Mouse (Mus musculus): ENCODE results near the gene Lmbrd1. TPM values are rescaled to one million over a fixed set of nuclear protein-coding genes. Genes with fewer than 3 reads are reported as not detected.
"Not testable (repeated sequence)": the region's sequence is repeated elsewhere in the genome, so short reads cannot be mapped to it uniquely, and the experiment has no call there.

Lmbrd1 gene
- total RNA-seq, 1 experiment, result 21.8 TPM

GRCm38 (mm10) chr1:24773642-24774041 is 95.2 kb downstream of the Lmbrd1 start:
- H3K4me1 ChIP-seq (ENCODE audit: control insufficient read depth in 2 of 2, insufficient read depth in 2 of 2, low read length in 2 of 2, poor library complexity in 1 of 2), result no peaks in the 10 kb centered on the region
- H3K9me3 ChIP-seq (ENCODE audit: control insufficient read depth, insufficient read depth, low read depth, low read length), result no peaks in the 10 kb centered on the region
- H3K27ac ChIP-seq (ENCODE audit: insufficient read depth, low read depth, low read length, poor library complexity, severe bottlenecking), result no peak overlapping the region
- no peak overlapping the region for H3K9ac ChIP-seq (ENCODE audit: insufficient read depth, low read depth, low read length, poor library complexity, severe bottlenecking)
- TF ChIP-seq MAFK (IDR thresholded peaks at IDR 0.05; ENCODE audit: insufficient read depth, low read depth, low read length) (no peak), ZC3H11A (IDR thresholded peaks at IDR 0.05; ENCODE audit: borderline replicate concordance, low read depth, low read length) (no peak), ZNF384 (IDR thresholded peaks at IDR 0.05; ENCODE audit: low read depth, low read length) (no peak), HCFC1 (IDR thresholded peaks at IDR 0.05; ENCODE audit: borderline replicate concordance, insufficient read depth, low read length) (no peak), CHD2 (IDR thresholded peaks at IDR 0.05; ENCODE audit: low read depth, low read length) (no peak)
- DNase-seq (ENCODE audit: low read depth, low spot score), result no peak
- no peak overlapping the region for H3K4me3 ChIP-seq (ENCODE audit: insufficient read depth in 1 of 2, low read depth in 1 of 2, low read length in 2 of 2, poor library complexity in 1 of 2, severe bottlenecking in 1 of 2)
- H3K36me3 ChIP-seq (ENCODE audit: control insufficient read depth, insufficient read depth, low read length, poor library complexity, severe bottlenecking), result no peaks in the 10 kb centered on the region
- in situ Hi-C loops (cut with MboI; ENCODE audit: low sequenced_read_pairs in 2 of 2, unreplicated experiment in 2 of 2), result no loop called here

GRCm38 (mm10) chr1:24776576-24776975 is 98.1 kb downstream of the Lmbrd1 start:
- DNase-seq (ENCODE audit: low read depth, low spot score), result no peak
- H3K4me1 ChIP-seq (ENCODE audit: control insufficient read depth in 2 of 2, insufficient read depth in 2 of 2, low read length in 2 of 2, poor library complexity in 1 of 2), result no peaks in the 10 kb centered on the region
- no peak overlapping the region for H3K9ac ChIP-seq (ENCODE audit: insufficient read depth, low read depth, low read length, poor library complexity, severe bottlenecking)
- H3K9me3 ChIP-seq (ENCODE audit: control insufficient read depth, insufficient read depth, low read depth, low read length), result no peaks in the 10 kb centered on the region
- H3K4me3 ChIP-seq (ENCODE audit: insufficient read depth in 1 of 2, low read depth in 1 of 2, low read length in 2 of 2, poor library complexity in 1 of 2, severe bottlenecking in 1 of 2), result no peak overlapping the region
- in situ Hi-C loops (cut with MboI; ENCODE audit: low sequenced_read_pairs in 2 of 2, unreplicated experiment in 2 of 2), result no loop called here
- H3K36me3 ChIP-seq (ENCODE audit: control insufficient read depth, insufficient read depth, low read length, poor library complexity, severe bottlenecking), result no peaks in the 10 kb centered on the region
- H3K27ac ChIP-seq (ENCODE audit: insufficient read depth, low read depth, low read length, poor library complexity, severe bottlenecking), result no peak overlapping the region
- TF ChIP-seq MAFK (IDR thresholded peaks at IDR 0.05; ENCODE audit: insufficient read depth, low read depth, low read length) (no peak), ZC3H11A (IDR thresholded peaks at IDR 0.05; ENCODE audit: borderline replicate concordance, low read depth, low read length) (no peak), ZNF384 (IDR thresholded peaks at IDR 0.05; ENCODE audit: low read depth, low read length) (no peak), HCFC1 (IDR thresholded peaks at IDR 0.05; ENCODE audit: borderline replicate concordance, insufficient read depth, low read length) (no peak)

DNA sequence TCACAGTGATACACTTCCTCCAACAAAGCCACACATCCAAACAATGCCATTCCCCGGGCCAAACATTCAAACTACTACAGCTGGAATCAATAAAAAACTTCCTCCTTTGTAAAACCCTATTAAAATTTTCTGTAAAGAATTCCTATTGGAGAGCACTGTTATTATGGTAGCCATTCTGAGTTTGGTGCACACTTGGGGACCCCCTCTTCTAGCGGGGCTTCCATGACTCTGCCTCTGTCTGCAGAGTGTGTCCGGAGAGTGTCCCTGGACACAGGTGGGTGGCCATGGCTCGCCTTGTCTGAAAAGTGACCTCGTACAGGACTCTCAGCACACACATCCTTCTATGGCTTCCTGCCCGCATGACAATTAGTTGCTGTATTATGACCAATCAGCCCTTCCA is 114.7 kb downstream of the Lmbrd1 start:
- no peaks in the 10 kb centered on the region for H3K9me3 ChIP-seq (ENCODE audit: control insufficient read depth, insufficient read depth, low read depth, low read length)
- H3K4me3 ChIP-seq (ENCODE audit: insufficient read depth in 1 of 2, low read depth in 1 of 2, low read length in 2 of 2, poor library complexity in 1 of 2, severe bottlenecking in 1 of 2), result no peak overlapping the region
- no peak for TF ChIP-seq HCFC1 (IDR thresholded peaks at IDR 0.05; ENCODE audit: borderline replicate concordance, insufficient read depth, low read length)
- no peak for TF ChIP-seq CHD2 (IDR thresholded peaks at IDR 0.05; ENCODE audit: low read depth, low read length)
- no peak for TF ChIP-seq MAFK (IDR thresholded peaks at IDR 0.05; ENCODE audit: insufficient read depth, low read depth, low read length)
- DNase-seq (ENCODE audit: low read depth, low spot score), result no peak
- in situ Hi-C loops (cut with MboI; ENCODE audit: low sequenced_read_pairs in 2 of 2, unreplicated experiment in 2 of 2), result no loop called here
- H3K27ac ChIP-seq (ENCODE audit: insufficient read depth, low read depth, low read length, poor library complexity, severe bottlenecking), result no peak overlapping the region
- no peak overlapping the region for H3K9ac ChIP-seq (ENCODE audit: insufficient read depth, low read depth, low read length, poor library complexity, severe bottlenecking)
- H3K4me1 ChIP-seq (ENCODE audit: control insufficient read depth in 2 of 2, insufficient read depth in 2 of 2, low read length in 2 of 2, poor library complexity in 1 of 2), result no peaks in the 10 kb centered on the region
- H3K36me3 ChIP-seq (ENCODE audit: control insufficient read depth, insufficient read depth, low read length, poor library complexity, severe bottlenecking), result no peaks in the 10 kb centered on the region

GRCm38 (mm10) chr1:24807971-24808370 is 129.5 kb downstream of the Lmbrd1 start:
- DNase-seq (ENCODE audit: low read depth, low spot score); H3K9ac ChIP-seq (ENCODE audit: insufficient read depth, low read depth, low read length, poor library complexity, severe bottlenecking); H3K36me3 ChIP-seq (ENCODE audit: control insufficient read depth, insufficient read depth, low read length, poor library complexity, severe bottlenecking); H3K9me3 ChIP-seq (ENCODE audit: control insufficient read depth, insufficient read depth, low read depth, low read length); in situ Hi-C loops (cut with MboI; ENCODE audit: low sequenced_read_pairs in 2 of 2, unreplicated experiment in 2 of 2); H3K4me1 ChIP-seq (ENCODE audit: control insufficient read depth in 2 of 2, insufficient read depth in 2 of 2, low read length in 2 of 2, poor library complexity in 1 of 2); H3K4me3 ChIP-seq (ENCODE audit: insufficient read depth in 1 of 2, low read depth in 1 of 2, low read length in 2 of 2, poor library complexity in 1 of 2, severe bottlenecking in 1 of 2); H3K27ac ChIP-seq (ENCODE audit: insufficient read depth, low read depth, low read length, poor library complexity, severe bottlenecking): not testable (repeated sequence)

Other genes starting within 250 kb of the Lmbrd1 start
- not detected in 2 replicates for gene Col19a1, start 91.2 kb upstream of the Lmbrd1 start, total RNA-seq (2012; rRNA removed)

Measured in ES-E14 (cell line).